Mouse (Mus musculus) MEL (cell line): ENCODE results near the gene Frrs1.

ENCODE experiments used
- ELF1 ChIP-seq: IDR thresholded peaks from 2 replicates; pipeline ENCODE4 v1.6.1; 2014; ENCODE audit warnings: low read depth, mild to moderate bottlenecking, inconsistent platforms, low read length, improper control_type of control experiment, moderate library complexity
- GATA1 ChIP-seq: IDR thresholded peaks from 2 replicates; pipeline ENCODE4 v1.6.1; 2011; ENCODE audit warnings: low read depth, low read length, improper control_type of control experiment
- TCF12 ChIP-seq: IDR thresholded peaks from 2 replicates; pipeline ENCODE4 v1.6.1; 2014; ENCODE audit warnings: low read depth, mild to moderate bottlenecking, inconsistent platforms, low read length, improper control_type of control experiment, moderate library complexity

DNA sequence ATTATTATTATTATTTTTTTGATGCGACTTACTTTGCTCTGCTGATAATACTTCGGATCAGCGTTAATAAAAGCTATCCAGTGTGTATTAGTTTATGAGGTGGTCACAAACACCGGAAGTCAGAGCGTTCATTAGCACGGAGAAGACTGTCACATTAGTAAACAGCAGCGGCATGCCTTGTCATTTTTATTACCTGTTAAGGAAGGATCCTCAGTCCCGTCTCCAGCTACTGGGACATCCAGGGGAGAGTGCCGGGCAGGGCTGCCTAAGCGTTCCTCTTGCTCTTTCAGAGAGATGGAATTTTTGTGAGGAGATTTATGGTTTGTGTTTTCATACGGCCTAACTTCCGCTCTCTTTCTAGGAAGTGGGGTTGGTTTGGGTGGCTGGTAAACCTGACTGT, 63.8 kb downstream of the Frrs1 start:
- TF ChIP-seq TCF12 (no peak), GATA1 (no peak), ELF1 (no peak)
